In the genomic region with DNA sequence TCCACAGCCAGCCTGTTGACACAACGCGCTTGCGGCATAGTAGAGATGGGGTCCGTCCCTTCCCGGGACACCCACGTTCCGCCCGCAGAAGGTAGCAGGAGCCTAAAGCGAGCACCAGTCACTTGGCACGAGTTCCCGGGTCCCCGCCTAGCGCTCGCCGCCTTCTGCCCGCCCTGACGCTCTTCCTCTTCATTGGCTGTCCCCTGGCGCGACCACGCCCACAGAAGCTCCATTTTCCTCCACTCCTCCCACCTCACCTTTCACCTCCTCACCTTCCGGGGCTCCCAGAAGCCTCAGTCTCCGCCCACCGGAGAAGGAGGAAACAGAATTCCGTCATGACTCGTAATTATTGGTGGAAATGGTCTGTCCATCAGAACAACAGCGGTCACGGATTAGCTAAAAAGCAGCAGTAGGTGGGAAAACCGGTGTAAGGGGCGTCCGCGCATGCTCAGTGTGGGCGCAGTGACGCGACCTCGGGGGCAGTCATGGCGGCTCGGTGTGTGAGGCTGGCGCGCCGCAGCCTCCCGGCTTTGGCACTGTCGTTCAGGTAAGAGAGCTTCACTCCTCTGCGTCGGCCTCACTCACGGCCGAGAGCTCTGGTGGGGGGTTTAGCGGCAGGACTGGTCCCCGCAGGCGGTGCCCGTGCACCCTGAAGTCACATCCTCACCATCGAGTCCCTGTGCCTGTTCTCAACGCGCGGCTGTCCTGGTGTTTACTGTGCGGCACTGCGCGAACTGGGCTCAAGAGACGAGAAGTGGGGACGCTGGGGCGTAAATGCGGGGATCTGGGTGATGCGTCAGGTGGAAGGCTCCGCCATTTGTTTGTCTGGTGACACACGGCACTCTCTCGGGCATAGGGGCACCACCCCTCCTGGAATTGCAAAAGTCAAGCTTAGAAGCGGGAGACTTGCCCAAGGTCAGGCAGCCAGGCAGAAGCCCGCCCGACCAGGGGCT, we compare ENCODE assay signal across 7 mouse cellular contexts. TPM values are rescaled to one million over a fixed set of nuclear protein-coding genes. Genes with fewer than 3 reads are reported as not detected.
DNase-seq lines count a peak whose midpoint lies in the region; ATAC-seq lines count a peak whose summit lies in the region.

A gene (plus strand): TSS at position 290 of the 953 bp plus-strand sequence.

- no peaks in the 10 kb centered on the region; the same call in 1 of the 2 replicates for H3K36me3 ChIP-seq in embryonic facial prominence, embryonic 11.5 days (replicated peaks; ENCODE audit: control insufficient read depth, insufficient read depth, low read depth, low read length)
- H3K36me3 ChIP-seq in limb, embryonic 10.5 days = peaks cover 23% of the 10 kb centered on the region
- H3K36me3 ChIP-seq in midbrain, embryonic 13.5 days = peaks cover 18% of the 10 kb centered on the region

- peak within 1 kb of the TSS; percentile 80 for H3K4me2 ChIP-seq in embryonic facial prominence, embryonic 11.5 days (ENCODE audit: low read depth, low read length)
- peak within 1 kb of the TSS; percentile 99 for H3K4me2 ChIP-seq in midbrain, embryonic 13.5 days (replicated peaks)

- H3K27me3 ChIP-seq in embryonic facial prominence, embryonic 11.5 days (ENCODE audit: control insufficient read depth, insufficient read depth, low read length) = no peaks in the 10 kb centered on the region
- no peaks in the 10 kb centered on the region for H3K27me3 ChIP-seq in limb, embryonic 10.5 days (ENCODE audit: low read depth, poor library complexity, severe bottlenecking)
- H3K27me3 ChIP-seq in midbrain, embryonic 13.5 days = peaks cover 14% of the 10 kb centered on the region; the same call in 1 of the 2 replicates

- H3K9ac ChIP-seq in embryonic facial prominence, embryonic 11.5 days (replicated peaks; ENCODE audit: low read length) = peak within 1 kb of the TSS; percentile 75
- peak within 1 kb of the TSS; percentile 87 for H3K9ac ChIP-seq in midbrain, embryonic 13.5 days (replicated peaks)

- H3K9me3 ChIP-seq in embryonic facial prominence, embryonic 11.5 days (replicated peaks; ENCODE audit: control insufficient read depth, low read length) = no peaks in the 10 kb centered on the region
- H3K9me3 ChIP-seq in limb, embryonic 10.5 days (replicated peaks) = no peaks in the 10 kb centered on the region
- no peaks in the 10 kb centered on the region for H3K9me3 ChIP-seq in midbrain, embryonic 13.5 days

- ATAC-seq in embryonic facial prominence, embryonic 11.5 days (replicated peaks; ENCODE audit: insufficient number of reproducible peaks, low FRiP score, low TSS enrichment, low read depth) = peak; percentile 95
- ATAC-seq in granulocyte monocyte progenitor cell, adult 5-6 weeks (replicated peaks; ENCODE audit: poor library complexity, severe bottlenecking) = peak; percentile 88
- peak; percentile 96 for ATAC-seq in midbrain, embryonic 13.5 days

- WGBS in embryonic facial prominence, embryonic 11.5 days = under 1% methylated on average over 68 of the region's 68 CpGs
- WGBS in limb, embryonic 10.5 days = under 1% methylated on average over 68 of the region's 68 CpGs
- WGBS in midbrain, embryonic 13.5 days = under 1% methylated on average over 68 of the region's 68 CpGs

- no peak within 1 kb of the TSS for H3K27ac ChIP-seq in embryonic facial prominence, embryonic 11.5 days (replicated peaks; ENCODE audit: low read depth, low read length)
- peak within 1 kb of the TSS; percentile 81 for H3K27ac ChIP-seq in limb, embryonic 10.5 days
- peak within 1 kb of the TSS; percentile 15 for H3K27ac ChIP-seq in midbrain, embryonic 13.5 days

- no peaks in the 10 kb centered on the region for H3K4me1 ChIP-seq in embryonic facial prominence, embryonic 11.5 days (ENCODE audit: control insufficient read depth, insufficient read depth, low read length)
- peaks cover 24% of the 10 kb centered on the region for H3K4me1 ChIP-seq in limb, embryonic 10.5 days
- peaks cover 33% of the 10 kb centered on the region for H3K4me1 ChIP-seq in midbrain, embryonic 13.5 days (replicated peaks)

- H3K4me3 ChIP-seq in embryonic facial prominence, embryonic 11.5 days (ENCODE audit: low read depth, low read length) = peak within 1 kb of the TSS; percentile 95
- peak within 1 kb of the TSS; percentile 82 for H3K4me3 ChIP-seq in limb, embryonic 10.5 days
- peak within 1 kb of the TSS; percentile 99 for H3K4me3 ChIP-seq in midbrain, embryonic 13.5 days (replicated peaks)

- DNase-seq in adrenal gland, postnatal 14 days = peak; percentile 97
- DNase-seq in embryonic facial prominence, embryonic 11.5 days (ENCODE audit: low spot score) = peak; percentile 99
- peak; percentile 100 for DNase-seq in kidney, adult 11 months
- peak; percentile 97 for DNase-seq in limb, embryonic 10.5 days (ENCODE audit: low spot score)
- DNase-seq in spleen, adult 12 weeks (ENCODE audit: low spot score) = peak; percentile 97

RNA-seq across cellular contexts. Expression of the gene that starts here (rescaled TPM):
- total RNA-seq in adrenal gland, postnatal 14 days (2021) = 93.6 and 94.2 TPM in 2 replicates
- polyA plus RNA-seq in embryonic facial prominence, embryonic 11.5 days (2014; fragmentation: Nextera tagmentation; extraction: Ambion mirVana) = 61.3 and 61.4 TPM in 2 replicates
- total RNA-seq in granulocyte monocyte progenitor cell, adult 5-6 weeks (2014; fragmentation: Nextera tagmentation) = 28.9 and 40.4 TPM in 2 replicates
- total RNA-seq in granulocyte monocyte progenitor cell, adult 5-6 weeks (2017) = 35.6 and 37.9 TPM in 2 replicates
- 60.8 and 67.6 TPM in 2 replicates for polyA plus RNA-seq in limb, embryonic 10.5 days (2016; fragmentation: Nextera tagmentation; extraction: Ambion mirVana)
- 45.3 and 47.3 TPM in 2 replicates for polyA plus RNA-seq in midbrain, embryonic 13.5 days (2015; fragmentation: Nextera tagmentation; extraction: Ambion mirVana)
